Mouse (Mus musculus) heart, postnatal 0 days (tissue): ENCODE measurements around the gene Adm2.

ENCODE experiments used
- CTCF ChIP-seq: IDR thresholded peaks from 2 replicates; pipeline ENCODE4 v1.5.1; 2016; ENCODE audit warnings: antibody characterized with exemption, control low read depth, low read depth
- EP300 ChIP-seq: IDR thresholded peaks from 2 replicates; pipeline ENCODE4 v1.6.1; 2016; ENCODE audit warnings: antibody characterized with exemption, low read depth

DNA sequence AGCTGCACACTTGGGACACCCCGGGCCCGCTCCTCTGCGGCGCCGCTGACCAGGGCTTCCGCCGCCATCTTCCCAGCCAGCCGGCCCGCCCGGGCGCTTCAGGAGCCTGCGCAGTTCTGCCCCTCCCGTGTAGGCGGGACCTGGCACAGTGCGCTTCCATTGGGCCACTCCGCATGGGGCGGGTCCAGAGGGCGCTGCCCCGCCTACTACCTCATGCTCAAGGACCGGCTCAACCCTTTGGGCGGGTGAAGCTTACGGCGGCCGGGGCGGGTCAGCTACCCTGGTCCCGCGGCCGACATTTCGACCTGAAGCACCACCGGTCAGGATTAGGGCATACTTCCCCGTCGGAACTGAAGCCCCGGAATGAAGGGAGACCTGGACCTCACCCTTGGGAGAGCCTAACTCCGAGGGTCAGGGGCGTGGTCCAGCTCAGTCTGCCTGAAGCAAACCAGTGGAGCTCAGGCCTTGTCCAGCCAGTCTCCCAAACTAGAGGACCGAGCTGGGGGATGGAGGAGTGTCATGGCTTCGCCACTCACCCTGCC is 7.3 kb upstream of the Adm2 start, which contains the start of gene Sbf1:
- TF ChIP-seq CTCF (no peak), EP300 (no peak)
